Mouse (Mus musculus) CH12.LX (cell line): ENCODE data around the gene Stard13. TPM values are rescaled to one million over a fixed set of nuclear protein-coding genes. Genes with fewer than 3 reads are reported as not detected.

Experiments
- DNase-seq: peaks from one replicate; pipeline ENCODE4 v3.0.0-alpha.2; 2013; ENCODE audit errors: extremely low read depth
- H3K27ac ChIP-seq: 2 replicates; pipeline ENCODE4 v1.5.1; 2012; ENCODE audit warnings: low read depth, mild to moderate bottlenecking, control low read depth, moderate library complexity; ENCODE audit not compliant: insufficient read depth
- H3K27me3 ChIP-seq: replicated peaks from 2 replicates; pipeline ENCODE3; 2012; ENCODE audit warnings: inconsistent platforms
- H3K36me3 ChIP-seq, 2 experiments: replicated peaks in 1 of 2; 2 replicates each; pipeline versions ENCODE3 to v1.6.1; 2012; ENCODE audit warnings: inconsistent platforms in 1 of 2, low read length in 1 of 2, mild to moderate bottlenecking in 1 of 2, mixed read lengths in 1 of 2, moderate library complexity in 1 of 2; ENCODE audit not compliant: control insufficient read depth in 1 of 2, insufficient read depth in 1 of 2
- H3K4me1 ChIP-seq, 2 experiments: 2 replicates each; pipeline ENCODE4 v1.6.1; 2012; ENCODE audit warnings: inconsistent platforms in 1 of 2, moderate library complexity in 1 of 2; ENCODE audit not compliant: insufficient read depth in 2 of 2, control insufficient read depth in 1 of 2
- H3K4me2 ChIP-seq: 2 replicates; pipeline ENCODE4 v1.6.1; 2012; ENCODE audit warnings: low read depth, mild to moderate bottlenecking, control low read depth; ENCODE audit not compliant: poor library complexity, insufficient read depth, severe bottlenecking
- H3K4me3 ChIP-seq, 3 experiments: fragments of 150-350 bp in 1 of 3; sonication (generic) in 1 of 3; replicated peaks in 1 of 3; 2 replicates each; pipeline versions ENCODE3 to v1.5.1; 2011 to 2012; ENCODE audit warnings: low read depth in 2 of 3, low read length in 2 of 3, mild to moderate bottlenecking in 2 of 3, moderate library complexity in 2 of 3, control low read depth in 1 of 3, improper control_type of control experiment in 1 of 3, inconsistent platforms in 1 of 3, mixed read lengths in 1 of 3; ENCODE audit not compliant: poor library complexity in 1 of 3
- H3K79me2 ChIP-seq: replicated peaks from 2 replicates; pipeline ENCODE4 v1.6.1; 2012; ENCODE audit warnings: mild to moderate bottlenecking, moderate library complexity; ENCODE audit not compliant: control insufficient read depth, poor library complexity, insufficient read depth, severe bottlenecking; ENCODE audit errors: extremely low read depth
- H3K9ac ChIP-seq: 2 replicates; pipeline ENCODE4 v1.6.1; 2012; ENCODE audit warnings: low read depth, mild to moderate bottlenecking, control low read depth, moderate library complexity; ENCODE audit not compliant: insufficient read depth
- H3K9me3 ChIP-seq: replicated peaks from 2 replicates; pipeline ENCODE3; 2012; ENCODE audit warnings: low read length, inconsistent platforms, mixed read lengths
- BHLHE40 ChIP-seq: IDR thresholded peaks from 2 replicates; pipeline ENCODE4 v1.6.1; 2011; ENCODE audit warnings: mild to moderate bottlenecking, low read depth, low read length, improper control_type of control experiment
- CHD1 ChIP-seq: IDR thresholded peaks from 2 replicates; pipeline ENCODE4 v1.6.1; 2012; ENCODE audit warnings: low read depth, low read length, improper control_type of control experiment, inconsistent platforms
- CHD2 ChIP-seq: IDR thresholded peaks from 2 replicates; pipeline ENCODE4 v1.6.1; 2011; ENCODE audit warnings: low read length, improper control_type of control experiment
- E2F4 ChIP-seq: IDR thresholded peaks from 2 replicates; pipeline ENCODE4 v1.6.1; 2011; ENCODE audit warnings: low read depth, low read length, improper control_type of control experiment; ENCODE audit not compliant: insufficient replicate concordance
- ELF1 ChIP-seq: IDR thresholded peaks from 2 replicates; pipeline ENCODE4 v1.6.1; 2014; ENCODE audit warnings: low read depth, mild to moderate bottlenecking, inconsistent platforms, low read length, improper control_type of control experiment
- EP300 ChIP-seq: IDR thresholded peaks from 2 replicates; pipeline ENCODE4 v1.6.1; 2011; ENCODE audit warnings: low read length, improper control_type of control experiment
- ETS1 ChIP-seq: conservative IDR thresholded peaks from 2 replicates; pipeline ENCODE4 v1.6.1; 2012; ENCODE audit warnings: low read depth, mild to moderate bottlenecking, inconsistent platforms, low read length, improper control_type of control experiment, moderate library complexity
- IRF4 ChIP-seq: IDR thresholded peaks from 2 replicates; pipeline ENCODE4 v1.6.1; 2014; ENCODE audit warnings: low read depth, mild to moderate bottlenecking, inconsistent platforms, low read length, improper control_type of control experiment
- KAT2A ChIP-seq: IDR thresholded peaks from 2 replicates; pipeline ENCODE4 v1.6.1; 2012; ENCODE audit warnings: low read length, improper control_type of control experiment, inconsistent platforms; ENCODE audit not compliant: insufficient replicate concordance
- MAX ChIP-seq: IDR thresholded peaks from 2 replicates; pipeline ENCODE4 v1.6.1; 2011; ENCODE audit warnings: low read length, improper control_type of control experiment
- MAZ ChIP-seq: IDR thresholded peaks from 2 replicates; pipeline ENCODE4 v1.6.1; 2012; ENCODE audit warnings: low read depth, mild to moderate bottlenecking, inconsistent platforms, low read length, improper control_type of control experiment, moderate library complexity
- MXI1 ChIP-seq: IDR thresholded peaks from 2 replicates; pipeline ENCODE4 v1.6.1; 2011; ENCODE audit warnings: mild to moderate bottlenecking, low read depth, low read length, improper control_type of control experiment
- MYC ChIP-seq: IDR thresholded peaks from 2 replicates; pipeline ENCODE4 v1.6.1; 2011; ENCODE audit warnings: low read depth, mild to moderate bottlenecking, improper control_type of control experiment, low read length
- NELFE ChIP-seq: IDR thresholded peaks from 2 replicates; pipeline ENCODE4 v1.6.1; 2011; ENCODE audit warnings: low read depth, low read length, improper control_type of control experiment
- NRF1 ChIP-seq: IDR thresholded peaks from 2 replicates; pipeline ENCODE4 v1.6.1; 2014; ENCODE audit warnings: low read depth, mild to moderate bottlenecking, inconsistent platforms, low read length, improper control_type of control experiment, moderate library complexity
- POLR2AphosphoS2 ChIP-seq: IDR thresholded peaks from 2 replicates; pipeline ENCODE4 v1.6.1; 2011; ENCODE audit warnings: low read depth, low read length, improper control_type of control experiment
- RAD21 ChIP-seq: IDR thresholded peaks from 2 replicates; pipeline ENCODE4 v1.6.1; 2011; ENCODE audit warnings: low read depth, mild to moderate bottlenecking, low read length, improper control_type of control experiment, moderate library complexity
- RCOR1 ChIP-seq: conservative IDR thresholded peaks from 2 replicates; pipeline ENCODE4 v1.6.1; 2012; ENCODE audit warnings: low read depth, mild to moderate bottlenecking, inconsistent platforms, low read length, improper control_type of control experiment
- SIN3A ChIP-seq: IDR thresholded peaks from 2 replicates; pipeline ENCODE4 v1.6.1; 2012; ENCODE audit warnings: low read length, improper control_type of control experiment, inconsistent platforms
- SMC3 ChIP-seq: IDR thresholded peaks from 2 replicates; pipeline ENCODE4 v1.6.1; 2011; ENCODE audit warnings: low read depth, low read length, improper control_type of control experiment
- UBTF ChIP-seq: IDR thresholded peaks from 2 replicates; pipeline ENCODE4 v1.6.1; 2012; ENCODE audit warnings: low read depth, mild to moderate bottlenecking, inconsistent platforms, low read length, improper control_type of control experiment, moderate library complexity
- USF2 ChIP-seq: conservative IDR thresholded peaks from 2 replicates; pipeline ENCODE4 v1.6.1; 2011; ENCODE audit warnings: low read depth, low read length, improper control_type of control experiment
- ZMIZ1 ChIP-seq: IDR thresholded peaks from 2 replicates; pipeline ENCODE4 v1.6.1; 2012; ENCODE audit warnings: low read depth, mild to moderate bottlenecking, inconsistent platforms, low read length, improper control_type of control experiment
- ZNF384 ChIP-seq: IDR thresholded peaks from 2 replicates; pipeline ENCODE4 v1.6.1; 2012; ENCODE audit warnings: low read depth, low read length, improper control_type of control experiment, inconsistent platforms
- dilution Hi-C: fragments of 300-500 bp; cut with MboI; formaldehyde crosslinking; loops from 2 replicates; pipeline ENCODE4 v1.14.3; 2020; ENCODE audit warnings: low sequenced_read_pairs; ENCODE audit not compliant: extremely low pct_unique_long_range_greater_than_20kb, extremely low pct_ligation_motif_present
- in situ Hi-C: fragments of 300-500 bp; cut with MboI; formaldehyde crosslinking; loops from 3 replicates; pipeline ENCODE4 v1.14.3; 2019; ENCODE audit warnings: low sequenced_read_pairs, low pct_ligation_motif_present, low pct_unique_long_range_greater_than_20kb, mixed read lengths
- polyA plus RNA-seq: library from polyadenylated mRNA; unstranded; fragments of >175 nt; gene quantifications from 2 replicates; pipeline ENCODE4 v1.2.1, GENCODE M21; 2012; ENCODE audit warnings: low read depth; ENCODE audit not compliant: insufficient read length
- total RNA-seq, 2 experiments: library from RNA; depleted of rRNA; stranded (reverse); fragments of 300-350 nt in 1 of 2; fragments of >200 nt in 1 of 2; gene quantifications; 2 replicates each; pipeline ENCODE4 v1.2.3; 2012 to 2014

Stard13 gene
- total and polyA plus RNA-seq, 3 experiments = 33.5 to 154 (median 73.6) TPM

DNA sequence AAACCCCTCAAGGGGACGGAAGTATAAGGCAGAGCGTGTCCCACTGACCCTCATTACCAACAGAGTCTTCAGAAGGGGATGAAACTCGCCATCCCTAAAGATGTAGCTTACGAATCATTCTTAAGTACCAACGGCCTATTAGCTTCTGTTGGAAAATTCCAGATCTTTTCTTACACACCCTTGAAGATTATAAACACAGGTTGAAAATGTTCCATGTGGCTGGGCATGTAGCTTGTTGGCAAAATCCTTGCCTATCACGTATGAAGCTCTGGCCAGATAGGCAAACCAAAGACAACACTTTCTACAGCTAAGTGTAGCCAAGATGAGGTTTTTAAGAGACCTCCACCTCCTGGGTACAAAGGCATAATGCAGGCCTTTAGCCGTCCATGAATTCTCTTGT, 124.7 kb downstream of the Stard13 start:
- Histone ChIP-seq H3K4me1 (peaks cover 0 to 52% of the 10 kb centered on the region in 2 experiments), H3K9ac (peak overlapping the region; percentile 99), H3K4me2 (peak overlapping the region; percentile 55), H3K4me3 (peak overlapping the region; percentile 13 to 86 (median 53)), H3K79me2 (peaks cover 76% of the 10 kb centered on the region), H3K9me3 (no peaks in the 10 kb centered on the region), H3K27me3 (no peaks in the 10 kb centered on the region), H3K27ac (peak overlapping the region; percentile 96), H3K36me3 (peaks cover 0 to 31% of the 10 kb centered on the region in 2 experiments)
- dilution Hi-C loops = no loop called here
- DNase-seq = peak; percentile 31
- in situ Hi-C loops = no loop called here
- peak; percentile 8; the same call in 1 of the 2 replicates for TF ChIP-seq MAX
- no peak; the same call in 1 of the 2 replicates for TF ChIP-seq CHD2
- 0 out of 2 replicates have a peak, but pooled peaks have one; percentile 17 for TF ChIP-seq MAZ
- TF ChIP-seq USF2 = no peak
- TF ChIP-seq MXI1 = no peak
- TF ChIP-seq RCOR1 = 0 out of 2 replicates have a peak, but pooled peaks have one; percentile 65
- no peak for TF ChIP-seq NRF1
- no peak for TF ChIP-seq BHLHE40
- no peak for TF ChIP-seq KAT2A
- TF ChIP-seq UBTF = no peak
- peak; percentile 58; the same call in 1 of the 2 replicates for TF ChIP-seq SIN3A
- no peak for TF ChIP-seq E2F4
- TF ChIP-seq NELFE = no peak
- peak; percentile 59; the same call in 1 of the 2 replicates for TF ChIP-seq POLR2AphosphoS2
- no peak for TF ChIP-seq SMC3
- no peak for TF ChIP-seq ELF1
- no peak for TF ChIP-seq RAD21
- TF ChIP-seq ZMIZ1 = peak; percentile 71; the same call in 1 of the 2 replicates
- TF ChIP-seq MYC = peak; percentile 54; the same call in 1 of the 2 replicates
- no peak for TF ChIP-seq EP300
- no peak for TF ChIP-seq ETS1
- TF ChIP-seq IRF4 = no peak
- no peak for TF ChIP-seq ZNF384
- TF ChIP-seq CHD1 = peak; percentile 91
